Mouse (Mus musculus): ENCODE data around the gene Ugt1a1.
"Not testable (repeated sequence)": the region's sequence is repeated elsewhere in the genome, so short reads cannot be mapped to it uniquely, and the experiment has no call there.

Ugt1a1 gene

DNA sequence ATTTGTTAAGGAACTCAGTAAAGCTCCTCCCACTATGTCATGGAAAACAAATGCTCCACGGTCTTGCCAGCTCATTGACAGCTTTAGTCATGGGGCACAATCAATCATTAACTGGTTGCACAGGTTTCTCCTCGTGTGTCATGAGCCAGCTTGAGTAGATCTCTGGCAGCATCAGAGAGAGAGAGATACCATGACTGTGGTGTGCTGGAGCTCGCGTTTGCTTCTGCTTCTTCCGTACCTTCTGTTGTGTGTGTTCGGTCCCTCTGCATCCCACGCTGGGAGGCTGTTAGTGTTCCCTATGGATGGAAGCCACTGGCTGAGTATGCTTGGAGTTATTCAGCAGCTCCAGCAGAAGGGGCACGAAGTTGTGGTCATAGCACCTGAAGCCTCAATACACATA lies at the start of gene Ugt1a1:
Gene Ugt1a1, plus strand, starts transcription at position 148 of the 400 bp plus-strand sequence.
- in situ Hi-C loops (cut with MboI; ENCODE audit: low sequenced_read_pairs), result no loop called here

- in situ Hi-C loops (cut with MboI; ENCODE audit: low sequenced_read_pairs), result no loop called here
Measured at GRCm38 (mm10) chr1:88165711-88166110, 46.0 kb upstream of the Ugt1a1 start, which contains the start of gene Ugt1a5. Gene Ugt1a5, plus strand, starts transcription at chr1:88166012.

- in situ Hi-C loops (cut with MboI; ENCODE audit: low sequenced_read_pairs), result not testable (repeated sequence)
Measured at GRCm38 (mm10) chr1:88172190-88172589, 39.6 kb upstream of the Ugt1a1 start.

DNA sequence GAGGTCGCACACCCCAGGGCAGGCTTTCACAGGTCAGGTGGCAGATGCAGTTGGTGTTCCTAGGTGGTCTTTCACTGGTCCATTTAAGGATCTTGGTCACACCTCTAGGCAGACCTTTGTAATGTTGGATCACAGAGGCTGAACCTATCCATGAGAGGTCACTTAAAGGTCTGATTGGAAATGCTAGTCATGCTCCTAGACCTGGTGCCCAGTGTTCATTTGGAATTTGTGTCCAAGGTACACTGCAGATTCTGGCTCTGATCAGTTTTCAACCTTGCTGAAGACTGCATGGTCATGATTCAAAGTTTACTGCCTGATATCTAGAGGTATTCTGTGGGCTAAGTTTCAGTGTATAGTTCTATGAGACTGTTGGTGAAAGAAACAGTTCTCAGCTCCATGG lies 32.1 kb upstream of the Ugt1a1 start:
- in situ Hi-C loops (cut with MboI; ENCODE audit: low sequenced_read_pairs), result no loop called here

DNA sequence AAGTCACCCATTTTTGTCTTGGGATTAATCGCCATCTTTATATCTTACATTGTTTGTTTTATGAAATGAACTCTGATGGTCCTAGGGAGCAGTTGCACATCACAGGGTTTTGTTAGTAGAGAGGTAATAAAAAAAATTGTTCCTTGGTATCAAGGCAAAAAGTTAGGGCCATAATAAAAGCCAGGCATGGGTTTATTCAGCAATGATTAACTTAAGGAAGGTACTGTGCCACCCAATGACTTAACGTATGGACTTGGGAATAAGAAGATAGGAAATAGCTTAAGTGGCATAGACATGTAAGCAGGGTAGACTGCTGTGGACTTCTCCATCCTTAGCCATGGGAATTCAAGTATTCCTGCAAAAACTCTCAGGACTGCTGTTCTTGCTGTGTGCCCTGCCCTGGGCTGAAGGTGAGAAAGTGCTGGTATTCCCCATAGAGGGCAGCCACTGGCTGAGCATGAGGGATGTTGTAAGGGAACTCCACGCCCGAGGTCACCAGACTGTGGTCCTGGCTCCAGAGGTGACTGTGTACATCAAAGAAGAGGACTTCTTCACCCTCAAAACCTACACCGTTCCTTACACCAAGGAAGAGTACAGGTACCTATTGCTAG lies 25.3 kb upstream of the Ugt1a1 start:
- in situ Hi-C loops (cut with MboI; ENCODE audit: low sequenced_read_pairs), result no loop called here

- in situ Hi-C loops (cut with MboI; ENCODE audit: low sequenced_read_pairs), result no loop called here
Measured at GRCm38 (mm10) chr1:88192136-88192535, 19.6 kb upstream of the Ugt1a1 start.

DNA sequence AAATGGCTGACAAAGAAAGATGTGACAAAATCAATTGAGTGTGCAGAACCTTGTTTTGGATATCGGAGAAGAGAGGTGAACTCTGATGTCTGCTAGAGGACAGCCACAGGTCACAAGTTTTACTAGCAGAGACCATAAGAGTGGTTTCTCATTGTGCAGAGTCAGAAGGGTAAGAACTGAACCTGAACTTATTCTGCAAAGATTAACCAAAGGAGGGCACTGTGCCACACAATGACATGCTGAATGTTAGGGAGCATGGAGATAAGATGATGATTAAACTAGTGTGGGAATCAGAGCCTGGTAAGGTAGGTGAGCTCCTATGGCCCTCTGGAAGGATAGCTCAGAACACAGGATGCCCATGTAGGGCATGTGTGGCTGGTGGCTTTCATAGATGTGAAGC lies 16.1 kb upstream of the Ugt1a1 start:
- in situ Hi-C loops (cut with MboI; ENCODE audit: low sequenced_read_pairs), result no loop called here

DNA sequence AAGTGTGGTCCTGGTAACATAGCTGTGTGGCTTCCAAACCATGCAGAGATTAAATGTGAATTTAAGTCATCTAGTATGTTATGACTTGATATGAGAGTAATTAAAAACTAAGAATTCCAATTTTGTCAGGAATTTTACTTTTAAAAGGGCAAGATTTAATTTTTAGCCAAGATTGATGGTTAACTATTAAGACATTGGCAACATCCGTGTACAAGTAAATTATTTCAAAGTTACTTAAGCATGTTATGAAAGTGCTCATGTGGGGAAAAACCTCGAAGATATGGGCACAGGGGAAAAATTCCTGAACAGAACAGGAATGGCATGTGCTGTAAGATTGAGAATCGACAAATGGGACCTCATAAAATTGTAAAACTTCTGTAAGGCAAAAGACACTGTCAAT lies 14.3 kb upstream of the Ugt1a1 start:
- in situ Hi-C loops (cut with MboI; ENCODE audit: low sequenced_read_pairs), result no loop called here

DNA sequence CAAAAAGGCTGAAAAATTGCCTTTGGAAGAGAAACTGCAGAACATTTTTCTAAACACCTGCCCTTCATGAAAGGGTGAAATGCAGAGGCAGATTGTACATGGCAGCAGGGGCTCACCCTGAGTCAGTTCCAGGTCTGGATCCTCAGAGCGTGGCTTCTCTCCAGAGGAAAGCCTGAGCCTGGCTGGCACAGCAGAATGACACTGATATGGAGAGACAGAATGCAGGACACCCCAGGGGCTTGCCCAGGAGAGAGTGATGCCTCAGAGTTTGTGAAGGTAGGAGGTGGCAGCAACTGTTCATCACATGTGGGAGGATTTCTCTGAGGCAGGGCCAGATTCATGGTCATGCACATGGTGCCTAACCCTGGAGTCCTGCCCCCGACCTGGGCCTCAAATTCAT lies 11.8 kb upstream of the Ugt1a1 start:
- in situ Hi-C loops (cut with MboI; ENCODE audit: low sequenced_read_pairs), result no loop called here

- in situ Hi-C loops (cut with MboI; ENCODE audit: low sequenced_read_pairs), result no loop called here
Measured at GRCm38 (mm10) chr1:88200456-88200855, 11.3 kb upstream of the Ugt1a1 start, which contains the start of gene Ugt1a2. Gene Ugt1a2, plus strand, starts transcription at chr1:88200601.

DNA sequence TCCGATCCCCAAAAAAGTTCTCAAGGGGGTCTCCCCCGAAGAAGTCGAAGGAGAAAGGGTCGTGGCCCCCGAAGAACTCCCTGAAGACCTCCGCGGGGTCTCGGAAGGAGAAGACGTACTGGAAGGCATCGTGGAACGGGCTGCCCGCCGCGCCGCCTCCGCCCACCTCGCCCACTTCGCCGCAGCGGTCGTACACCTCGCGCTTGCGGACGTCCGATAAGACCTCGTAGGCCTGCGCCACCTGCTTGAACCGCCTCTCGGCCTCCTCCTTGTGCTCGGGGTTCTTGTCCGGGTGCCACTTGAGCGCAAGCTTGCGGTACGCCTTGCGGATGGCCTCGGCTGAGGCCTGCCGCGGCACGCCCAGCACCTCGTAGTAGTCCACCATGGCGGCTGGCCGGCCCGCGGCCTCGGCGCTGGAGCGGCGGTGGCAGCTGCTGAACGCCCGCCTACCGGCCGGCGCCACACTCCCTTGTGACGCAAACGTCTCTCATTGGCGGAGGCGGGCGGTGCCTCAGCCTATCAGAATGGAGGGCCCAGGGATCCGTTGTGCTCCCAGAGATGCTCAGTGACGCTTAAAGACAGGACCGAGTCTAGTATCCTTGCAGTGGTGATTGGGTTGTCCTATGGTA lies 6.4 kb upstream of the Ugt1a1 start, which contains the start of gene Dnajb3:
Gene Dnajb3, minus strand, starts transcription at position 489 of the 629 bp plus-strand sequence.
- in situ Hi-C loops (cut with MboI; ENCODE audit: low sequenced_read_pairs), result no loop called here

DNA sequence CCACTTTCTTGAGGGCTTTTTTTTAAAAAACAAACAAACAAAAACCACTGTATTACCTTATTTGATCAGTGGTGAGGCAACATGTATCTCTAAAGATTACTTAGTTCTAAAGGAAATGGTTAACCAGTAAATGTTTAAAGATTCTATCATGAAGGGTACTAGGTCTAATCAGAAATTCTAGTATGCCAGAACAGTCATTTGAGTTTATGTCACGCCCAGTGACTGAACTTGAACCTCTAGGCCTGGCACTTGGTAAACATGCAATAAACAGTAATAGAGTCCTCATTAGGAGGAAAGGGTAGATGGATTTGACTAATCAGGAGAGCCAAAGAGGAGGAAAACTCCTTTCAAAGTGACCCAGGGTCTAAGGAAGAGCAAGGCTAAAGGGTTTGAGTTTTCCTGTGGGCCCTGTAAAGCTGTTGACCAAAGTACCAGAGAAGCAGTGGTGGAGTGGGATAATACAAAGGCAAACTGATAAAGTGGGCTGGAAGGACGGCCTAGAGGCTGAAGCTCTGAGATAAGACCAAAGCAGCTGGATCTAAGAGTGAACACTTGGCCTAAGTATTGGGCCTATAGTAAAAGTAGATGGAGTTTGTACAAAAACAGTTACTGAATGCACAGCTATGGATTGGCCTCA lies 4.8 kb upstream of the Ugt1a1 start:
- in situ Hi-C loops (cut with MboI; ENCODE audit: low sequenced_read_pairs), result no loop called here

DNA sequence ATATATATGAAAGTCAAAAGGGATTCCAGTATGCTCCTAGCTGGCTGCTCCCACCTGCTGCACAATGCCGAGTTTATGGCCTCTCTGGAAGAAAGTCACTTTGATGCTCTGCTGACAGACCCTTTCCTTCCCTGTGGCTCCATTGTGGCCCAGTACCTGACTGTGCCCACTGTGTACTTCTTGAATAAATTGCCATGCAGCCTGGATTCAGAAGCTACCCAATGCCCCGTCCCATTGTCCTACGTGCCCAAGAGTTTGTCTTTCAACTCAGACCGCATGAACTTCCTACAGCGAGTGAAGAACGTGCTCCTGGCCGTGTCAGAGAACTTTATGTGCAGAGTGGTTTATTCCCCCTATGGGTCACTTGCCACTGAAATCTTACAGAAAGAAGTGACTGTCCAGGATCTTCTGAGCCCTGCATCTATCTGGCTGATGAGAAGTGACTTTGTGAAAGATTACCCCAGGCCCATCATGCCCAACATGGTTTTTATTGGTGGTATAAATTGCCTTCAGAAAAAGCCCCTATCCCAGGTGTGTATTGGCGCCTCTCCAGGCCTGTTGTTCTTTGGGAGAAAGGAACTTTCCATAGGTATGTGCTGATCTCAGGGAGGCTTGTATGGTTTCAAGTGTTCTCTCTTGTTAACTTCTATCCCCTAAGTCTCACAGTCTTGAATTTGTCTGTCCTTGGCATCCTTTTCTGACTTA lies 734 bp downstream of the Ugt1a1 start:
- in situ Hi-C loops (cut with MboI; ENCODE audit: low sequenced_read_pairs), result no loop called here

DNA sequence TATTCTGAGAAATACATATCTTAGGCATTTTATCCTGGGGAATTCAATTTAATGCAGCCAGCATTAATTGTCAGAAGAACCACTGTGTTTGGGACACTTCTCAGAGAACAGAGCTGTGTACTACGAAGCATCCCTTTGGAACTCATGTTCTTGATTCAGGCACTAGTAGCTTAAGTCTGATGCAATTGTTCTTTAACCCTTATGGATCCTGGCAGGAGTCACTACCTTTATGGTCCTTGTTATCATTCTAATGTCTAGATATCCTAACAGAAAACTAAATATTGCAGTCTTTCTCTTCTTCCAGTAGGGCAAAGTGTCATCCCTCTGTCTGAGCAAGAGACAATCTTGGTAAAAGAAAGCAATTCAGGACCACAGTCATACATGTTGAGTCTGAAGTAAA lies 1.3 kb downstream of the Ugt1a1 start:
- in situ Hi-C loops (cut with MboI; ENCODE audit: low sequenced_read_pairs), result no loop called here

DNA sequence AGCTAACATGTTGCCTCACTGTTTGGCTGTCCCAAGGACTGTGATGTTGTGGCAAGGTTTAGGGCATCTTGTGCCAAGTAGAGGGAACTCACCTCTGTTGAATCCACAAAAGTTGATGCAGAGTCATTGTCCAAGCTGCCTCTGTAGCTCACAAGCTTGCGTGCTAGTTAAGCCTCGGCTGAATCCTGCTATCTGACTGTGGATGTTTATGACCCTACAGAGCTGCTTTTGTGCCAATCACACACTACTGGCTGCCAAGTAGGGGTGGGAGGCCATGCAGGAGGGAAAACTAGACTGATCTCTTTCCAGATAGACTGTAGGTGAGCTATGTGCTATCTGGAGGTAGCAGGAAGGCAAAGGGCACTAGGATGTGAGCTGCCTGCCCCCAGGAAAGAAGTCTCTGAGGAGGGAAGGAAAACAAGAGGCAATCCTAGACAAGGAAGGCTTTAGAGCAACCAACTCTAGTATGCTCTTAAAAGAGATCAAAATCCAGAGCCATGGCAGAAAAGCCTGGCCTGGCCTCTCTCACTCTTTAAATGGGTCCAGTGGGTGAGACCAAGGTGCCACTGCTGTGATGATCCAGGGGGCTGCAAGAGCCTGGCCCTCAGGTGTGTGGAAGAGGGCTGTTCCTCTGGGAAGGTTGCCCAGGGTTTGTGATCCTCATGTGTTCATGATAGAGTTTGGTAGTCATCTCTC lies 2.2 kb downstream of the Ugt1a1 start:
- in situ Hi-C loops (cut with MboI; ENCODE audit: low sequenced_read_pairs), result no loop called here

DNA sequence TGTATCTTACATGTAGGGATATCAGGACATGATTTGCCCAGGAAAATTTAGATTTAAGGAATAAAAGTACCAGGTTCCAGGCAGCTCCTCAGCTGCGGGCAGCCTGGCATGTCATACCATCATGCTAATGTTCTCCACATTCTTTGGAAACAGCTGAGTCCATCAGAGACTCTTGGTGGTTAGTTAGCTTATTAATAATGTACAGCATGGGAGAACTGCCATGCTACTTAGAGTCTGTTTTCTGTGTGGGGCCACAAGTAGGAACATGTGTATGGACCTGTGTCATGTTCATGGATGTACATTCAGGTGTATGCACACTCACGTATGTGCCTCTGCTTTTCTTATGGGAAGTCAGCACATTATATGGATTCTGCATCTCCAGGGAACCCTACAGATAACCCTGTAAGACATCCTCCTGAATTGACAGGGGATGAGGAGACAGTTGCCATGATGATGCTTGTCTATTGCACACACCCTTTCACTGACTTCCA lies 2.7 kb downstream of the Ugt1a1 start:
- in situ Hi-C loops (cut with MboI; ENCODE audit: low sequenced_read_pairs), result no loop called here

- in situ Hi-C loops (cut with MboI; ENCODE audit: low sequenced_read_pairs), result no loop called here
Measured at GRCm38 (mm10) chr1:88215466-88216380, 4.0 kb downstream of the Ugt1a1 start.

- in situ Hi-C loops (cut with MboI; ENCODE audit: low sequenced_read_pairs), result no loop called here
Measured at GRCm38 (mm10) chr1:88216551-88216950, 4.8 kb downstream of the Ugt1a1 start.

DNA sequence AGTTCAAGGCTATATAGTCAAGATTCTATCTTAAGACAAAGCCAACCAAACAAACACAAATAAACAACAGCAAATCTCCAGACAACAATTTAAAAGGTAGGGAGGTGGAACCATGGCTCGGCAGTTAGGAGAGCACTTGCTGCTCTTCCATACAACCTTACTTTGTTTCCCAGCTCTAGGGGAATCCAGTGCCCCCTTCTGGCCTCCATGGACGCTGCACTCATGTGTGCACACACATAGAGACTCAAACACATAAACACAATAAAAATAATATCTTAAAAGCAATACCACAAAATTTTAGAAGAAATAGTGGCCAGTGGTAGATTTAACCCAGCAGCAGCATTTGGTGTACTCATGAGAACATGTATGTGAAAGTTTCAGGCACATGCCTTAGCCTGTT lies 5.4 kb downstream of the Ugt1a1 start:
- in situ Hi-C loops (cut with MboI; ENCODE audit: low sequenced_read_pairs), result no loop called here

DNA sequence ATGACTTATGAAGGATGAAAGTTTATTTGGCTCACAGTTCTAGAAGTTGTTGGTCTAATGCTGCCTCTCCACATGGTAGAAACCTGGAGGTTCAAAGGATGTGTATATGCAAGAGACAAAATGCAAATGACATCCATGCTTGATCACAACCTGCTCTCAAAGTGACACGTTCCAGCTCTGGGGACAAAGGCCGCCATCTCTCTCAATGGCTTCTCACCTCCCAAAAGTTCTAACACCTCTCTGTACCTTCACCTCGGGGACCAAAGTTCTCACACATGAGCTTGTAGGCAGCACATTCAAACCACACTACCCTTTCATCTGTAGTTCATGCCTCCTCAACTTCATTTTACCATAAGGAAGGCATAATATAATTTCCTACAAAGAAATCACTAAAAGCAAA lies 5.8 kb downstream of the Ugt1a1 start:
- in situ Hi-C loops (cut with MboI; ENCODE audit: low sequenced_read_pairs), result no loop called here

All from CH12F3 (cell line).